Mouse (Mus musculus) testis, adult 2 months (tissue): ENCODE measurements around the gene Drd1. TPM values are rescaled to one million over a fixed set of nuclear protein-coding genes. Genes with fewer than 3 reads are reported as not detected.

Source experiments
- H3K27ac ChIP-seq: fragments of 200-500 bp; 2 replicates; pipeline ENCODE4 v1.5.1; 2012; ENCODE audit warnings: low read depth, low read length; ENCODE audit not compliant: control insufficient read depth, insufficient read depth
- H3K27me3 ChIP-seq: fragments of 200-500 bp; 2 replicates; pipeline ENCODE4 v1.6.1; 2012; ENCODE audit warnings: mild to moderate bottlenecking, low read length, moderate library complexity; ENCODE audit not compliant: control insufficient read depth, insufficient read depth
- H3K36me3 ChIP-seq: fragments of 200-500 bp; 2 replicates; pipeline ENCODE4 v1.6.1; 2012; ENCODE audit warnings: mild to moderate bottlenecking, low read length; ENCODE audit not compliant: control insufficient read depth, insufficient read depth
- H3K4me1 ChIP-seq: fragments of 200-500 bp; 2 replicates; pipeline ENCODE4 v1.6.1; 2012; ENCODE audit warnings: low read length; ENCODE audit not compliant: control insufficient read depth, insufficient read depth
- H3K4me3 ChIP-seq: fragments of 200-500 bp; 2 replicates; pipeline ENCODE4 v1.5.1; 2012; ENCODE audit warnings: low read depth, mild to moderate bottlenecking, low read length, moderate library complexity, mixed read lengths; ENCODE audit not compliant: control insufficient read depth
- CTCF ChIP-seq: fragments of 200-500 bp; IDR thresholded peaks from 2 replicates; pipeline ENCODE4 v1.5.1; 2012; ENCODE audit warnings: low read depth, mild to moderate bottlenecking, inconsistent platforms, low read length, moderate library complexity; ENCODE audit not compliant: control insufficient read depth, insufficient read depth, insufficient replicate concordance
- POLR2A ChIP-seq: fragments of 200-500 bp; IDR thresholded peaks from 2 replicates; pipeline ENCODE4 v1.6.1; 2012; ENCODE audit warnings: low read depth, mild to moderate bottlenecking, inconsistent platforms, low read length, moderate library complexity; ENCODE audit not compliant: control insufficient read depth
- polyA plus RNA-seq: library from polyadenylated mRNA; depleted of rRNA; stranded (reverse); fragments of >200 nt; gene quantifications from 2 replicates; pipeline ENCODE4 v1.2.3, GENCODE M21; 2012; rRNA removed

Drd1 gene
- polyA plus RNA-seq, 1 experiment = 0.02 TPM

GRCm38 (mm10) chr13:54023311-54023710 lies 32.2 kb downstream of the Drd1 start:
- H3K27me3 ChIP-seq = no peaks in the 10 kb centered on the region
- no peak for TF ChIP-seq CTCF
- no peak for TF ChIP-seq POLR2A
- no peaks in the 10 kb centered on the region for H3K4me1 ChIP-seq
- H3K36me3 ChIP-seq = no peaks in the 10 kb centered on the region
- no peak overlapping the region for H3K4me3 ChIP-seq
- no peak overlapping the region for H3K27ac ChIP-seq

GRCm38 (mm10) chr13:54008716-54009115 lies 46.8 kb downstream of the Drd1 start:
- no peak overlapping the region for H3K27ac ChIP-seq
- H3K27me3 ChIP-seq = no peaks in the 10 kb centered on the region
- no peaks in the 10 kb centered on the region for H3K4me1 ChIP-seq
- no peak for TF ChIP-seq CTCF
- no peak for TF ChIP-seq POLR2A
- no peaks in the 10 kb centered on the region for H3K36me3 ChIP-seq
- no peak overlapping the region for H3K4me3 ChIP-seq

Other genes with a start within 250 kb of the Drd1 start
- gene Sfxn1, start 16.2 kb upstream of the Drd1 start, polyA plus RNA-seq = 2.6 and 3.5 TPM in 2 replicates
- gene Hrh2, start 136.4 kb upstream of the Drd1 start, polyA plus RNA-seq = 0.12 and 0.18 TPM in 2 replicates